Mouse (Mus musculus) adrenal gland, adult (tissue): ENCODE data around the gene Olfr576.
A peak's percentile ranks its signal among the peaks of the same experiment; 100 is the strongest.

Source experiments
- DNase-seq, 2 experiments: peaks; one replicate each; pipeline ENCODE4 v3.0.0; 2022 to 2023; ENCODE audit warnings: low spot score in 1 of 2; ENCODE audit not compliant: inconsistent age in 2 of 2

Gene Olfr576

GRCm38 (mm10) chr7:102962360-102962759 lies at the start of gene Olfr576:
Olfr576 (plus strand) TSS chr7:102962660.
- no peak for DNase-seq

DNA sequence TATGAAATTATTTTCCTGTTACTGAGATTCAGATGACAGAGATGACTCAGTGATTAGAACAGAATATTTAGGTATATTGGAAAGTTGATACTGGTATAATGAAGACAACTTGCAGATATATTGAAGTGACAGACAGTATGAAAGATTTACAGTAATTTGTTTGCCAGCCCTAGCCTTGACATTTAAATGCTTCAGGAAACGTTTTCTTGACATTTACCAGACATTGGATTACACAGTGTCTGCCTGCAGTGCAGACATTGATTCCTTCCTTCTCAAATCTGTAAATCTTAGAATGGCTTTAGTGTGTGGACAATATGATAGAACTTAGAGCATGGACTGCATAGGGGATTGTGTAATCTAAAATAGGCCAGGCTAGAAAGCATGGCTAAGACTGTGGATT lies 47.2 kb upstream of the Olfr576 start:
- peak in 1 of 2 experiments; percentile 64 for DNase-seq

DNA sequence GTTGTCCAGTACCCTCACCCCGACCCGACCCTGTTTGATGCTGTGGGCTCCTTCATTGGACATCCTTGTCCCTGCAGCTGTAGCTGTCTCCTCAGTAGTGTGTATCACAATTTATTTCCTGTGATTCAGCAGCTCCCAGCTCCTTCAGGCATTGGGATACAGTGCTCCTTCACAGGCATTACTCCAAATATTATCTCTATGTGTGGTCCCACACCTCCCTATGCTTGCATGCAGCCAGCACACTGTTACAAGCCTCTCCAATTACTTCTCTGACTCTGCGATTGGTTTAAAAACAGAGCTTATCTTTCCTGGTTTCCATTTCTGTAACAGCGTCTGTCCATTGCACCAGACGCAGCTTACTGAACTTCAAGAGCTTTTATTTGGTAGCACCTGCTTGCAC lies 46.1 kb upstream of the Olfr576 start:
- peak in 1 of 2 experiments; percentile 25 for DNase-seq

DNA sequence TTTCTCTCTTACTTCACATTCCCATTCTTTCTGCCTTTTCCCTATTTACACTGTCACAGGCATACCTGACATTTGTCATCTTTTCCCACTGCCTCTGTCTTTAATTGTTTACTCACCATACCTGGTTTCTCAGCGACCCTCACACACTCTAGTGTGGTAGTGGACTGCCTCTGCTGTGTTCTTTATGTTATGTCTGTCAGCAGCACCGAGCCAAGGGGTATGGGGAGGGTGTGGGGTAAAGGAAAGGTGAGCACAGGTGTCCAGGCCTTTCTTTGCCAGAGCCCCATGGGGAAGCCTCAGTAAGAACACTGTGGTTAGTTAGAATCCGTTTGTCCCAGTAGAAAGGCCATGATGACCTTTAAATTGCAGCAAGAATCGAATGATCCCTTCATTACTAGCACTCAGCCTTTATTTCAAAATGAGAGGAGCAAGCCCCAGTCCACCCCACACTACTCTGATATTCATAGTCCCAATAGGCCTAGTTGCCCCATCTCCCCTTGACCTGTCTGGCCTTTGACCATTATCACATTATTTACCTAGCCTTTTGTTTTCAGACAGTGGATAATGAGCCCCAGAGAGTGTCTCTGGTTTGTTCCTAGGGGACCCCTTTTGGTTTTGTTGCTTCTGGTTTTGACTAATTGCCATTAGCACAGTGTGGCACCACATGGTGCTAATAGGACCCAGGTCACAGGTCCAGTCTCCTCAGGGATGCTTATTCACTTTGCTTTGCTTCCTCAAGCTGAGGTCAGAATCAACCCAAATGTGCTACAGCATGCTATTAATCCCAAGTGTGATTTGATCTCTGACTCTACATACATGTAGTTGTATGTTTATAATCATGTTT lies 45.2 kb upstream of the Olfr576 start, which contains the start of gene Olfr571:
Gene Olfr571 (minus strand): TSS at position 505 of the 844 bp plus-strand sequence.
- peak in 1 of 2 experiments; percentile 30 for DNase-seq

- peak in 1 of 2 experiments; percentile 73 for DNase-seq
Observed at GRCm38 (mm10) chr7:102919632-102920031, 42.8 kb upstream of the Olfr576 start.

DNA sequence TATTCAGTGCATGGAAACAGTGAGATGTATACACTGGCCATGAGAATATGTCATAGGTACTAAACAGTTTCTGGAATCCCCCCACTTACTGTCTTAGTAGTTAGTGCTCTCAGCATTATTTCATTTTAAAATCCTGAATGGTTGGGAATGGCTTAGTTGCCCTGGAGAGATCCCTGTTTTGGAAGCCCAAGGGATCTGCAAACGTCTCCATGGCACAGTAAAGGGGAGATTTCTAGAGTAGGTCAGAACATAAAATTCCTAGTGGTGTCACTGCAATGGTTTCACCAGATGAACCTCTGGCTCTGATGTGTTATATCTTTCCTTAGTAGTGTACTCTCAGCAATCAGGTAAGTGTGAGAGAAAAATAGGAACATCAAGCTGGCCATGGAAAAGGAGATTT lies 38.4 kb upstream of the Olfr576 start, which contains the start of gene Olfr572:
Gene Olfr572 (plus strand): TSS at position 301 of the 400 bp plus-strand sequence.
- DNase-seq: no peak

GRCm38 (mm10) chr7:102927105-102927504 lies 35.4 kb upstream of the Olfr576 start:
- no peak for DNase-seq

- no peak for DNase-seq
Observed at GRCm38 (mm10) chr7:102942475-102942874, 20.0 kb upstream of the Olfr576 start, which contains the start of gene Olfr573-ps1. Olfr573-ps1 (minus strand) TSS chr7:102942575.

DNA sequence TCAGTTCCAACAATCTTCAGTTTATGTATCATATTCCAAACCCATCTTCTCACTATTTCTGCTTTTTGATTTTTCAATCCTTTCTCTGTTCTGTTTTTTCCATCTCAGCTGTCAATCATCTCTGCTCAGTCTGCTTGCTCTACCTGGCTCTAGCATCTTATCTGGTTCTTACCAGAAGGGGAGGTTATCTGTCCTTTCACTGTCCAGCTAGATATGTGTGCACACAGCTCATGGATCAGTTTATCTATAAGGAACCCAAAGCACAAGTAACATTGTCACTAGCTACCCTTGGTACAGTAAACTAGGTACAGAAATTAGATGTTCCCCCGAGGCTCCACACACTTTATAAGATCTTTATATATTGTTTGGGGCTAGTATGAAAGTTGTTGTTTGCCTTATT lies 19.0 kb upstream of the Olfr576 start:
- DNase-seq: no peak

DNA sequence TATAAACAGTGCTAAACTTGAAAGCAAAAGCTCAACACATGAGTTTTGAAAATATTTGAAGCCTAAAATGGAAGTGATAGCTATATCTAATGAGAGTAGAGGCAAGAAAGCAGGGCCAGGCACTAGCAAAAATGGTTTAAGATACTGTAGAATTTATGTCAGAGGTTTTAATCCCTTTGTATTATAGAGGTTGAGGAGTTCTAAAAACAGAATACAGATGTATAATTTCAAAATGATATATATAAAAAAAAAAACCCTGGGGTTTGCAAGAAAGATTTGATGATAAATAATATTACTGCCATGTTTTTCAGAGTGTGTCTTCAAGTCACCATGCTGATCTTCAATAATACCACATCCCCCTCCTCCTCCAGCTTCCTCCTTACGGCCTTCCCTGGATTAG lies 14.3 kb upstream of the Olfr576 start, which contains the start of gene Olfr574:
Gene Olfr574 (plus strand): TSS at position 301 of the 400 bp plus-strand sequence.
- no peak for DNase-seq

DNA sequence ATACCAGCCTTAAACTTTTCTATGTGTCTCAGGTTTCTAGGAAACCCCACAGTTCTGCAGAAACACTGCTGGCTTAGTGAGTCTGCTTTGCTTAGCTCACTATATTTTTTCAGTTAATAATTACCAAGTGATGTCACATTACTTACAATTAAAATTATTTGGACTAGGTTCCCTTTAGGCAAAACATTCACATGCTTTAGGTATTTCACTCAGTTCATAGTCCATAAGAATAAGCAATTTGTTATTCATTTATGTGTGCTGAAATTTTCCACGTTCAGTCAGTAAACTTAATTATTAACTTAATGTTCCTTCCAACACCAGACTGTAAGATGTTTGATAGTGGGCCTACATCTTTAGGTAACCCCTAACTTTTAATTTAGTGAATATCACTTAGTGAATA lies 11.7 kb upstream of the Olfr576 start:
- DNase-seq: no peak

- DNase-seq: no peak
Observed at GRCm38 (mm10) chr7:102958137-102958536, 4.3 kb upstream of the Olfr576 start.

DNA sequence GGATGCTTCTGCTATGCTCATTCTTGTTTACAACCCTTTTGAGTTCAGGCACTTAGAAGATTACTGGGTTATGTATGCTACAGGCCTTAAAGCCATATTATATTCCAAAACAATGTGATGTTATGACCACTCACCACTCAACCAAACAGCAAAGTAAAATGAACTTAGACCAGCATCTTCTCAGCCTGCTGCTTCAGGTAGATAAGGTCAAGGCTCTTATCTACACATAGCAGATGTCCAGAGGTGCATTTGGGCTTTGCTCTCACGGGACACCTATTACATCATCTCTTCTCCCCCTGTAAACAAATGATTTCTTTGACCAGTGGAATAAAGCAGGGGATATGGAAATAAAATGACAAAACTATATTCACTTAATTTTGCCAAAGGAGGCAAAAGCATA lies 3.9 kb upstream of the Olfr576 start, which contains the start of gene Olfr575:
Gene Olfr575 (minus strand): TSS at position 183 of the 400 bp plus-strand sequence.
- DNase-seq: no peak

DNA sequence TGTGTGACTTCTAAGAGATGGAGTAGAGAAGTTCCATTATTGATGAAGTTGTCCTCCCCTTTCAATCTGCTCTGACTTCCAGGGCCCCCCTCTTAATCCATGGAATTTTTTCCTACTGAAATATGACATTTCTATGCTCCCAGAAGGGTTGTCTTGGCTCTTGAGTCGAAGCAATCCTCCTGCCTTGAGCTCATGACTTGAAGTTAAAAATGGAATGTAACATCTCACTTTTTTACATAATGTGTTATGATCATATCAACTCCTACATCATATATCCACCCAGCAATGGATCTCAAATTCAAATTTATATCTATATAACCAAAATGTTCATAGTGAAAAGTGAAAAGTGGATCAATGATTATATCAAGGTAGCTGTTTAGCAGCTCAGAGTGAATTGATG lies 11.9 kb downstream of the Olfr576 start:
- no peak for DNase-seq

DNA sequence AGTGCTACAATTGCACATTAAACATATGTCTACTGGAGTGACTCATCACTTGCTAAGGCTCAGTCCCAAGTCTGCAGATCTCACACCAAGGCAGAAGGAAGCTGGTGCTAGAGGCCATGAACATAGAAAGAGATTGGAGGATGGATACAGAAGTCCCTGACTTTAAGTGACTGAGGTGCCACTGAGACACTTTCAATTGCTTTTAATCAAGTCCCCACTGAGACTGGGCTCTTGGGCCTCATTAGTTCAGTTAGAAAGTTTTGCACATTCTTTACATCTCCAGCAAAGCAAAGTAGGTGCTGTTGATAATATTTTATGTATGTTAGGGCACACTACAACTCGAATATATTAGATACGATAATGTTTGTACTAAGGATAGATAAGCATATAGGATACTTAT lies 13.4 kb downstream of the Olfr576 start, which contains the start of gene Olfr577:
Gene Olfr577 (minus strand): TSS at position 101 of the 400 bp plus-strand sequence.
- no peak for DNase-seq

DNA sequence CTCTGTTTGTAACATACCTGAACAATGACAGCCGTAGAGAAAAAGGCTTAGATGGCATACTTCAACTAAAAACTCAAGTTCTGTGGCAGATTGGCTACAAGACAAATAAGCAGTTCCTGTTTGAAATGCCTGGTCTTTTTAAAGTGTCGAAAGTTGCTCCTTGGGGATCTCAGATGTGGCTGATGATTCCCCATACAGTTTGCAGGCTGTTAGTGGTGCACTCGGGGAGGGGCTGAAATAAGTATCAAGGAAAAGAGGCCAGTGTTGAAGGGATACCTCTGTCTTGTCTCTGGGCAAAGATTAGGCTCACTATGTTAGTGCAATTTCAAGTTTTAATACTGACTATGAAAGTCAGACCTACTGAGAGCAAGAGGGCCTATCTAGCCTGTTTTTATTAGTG lies 26.8 kb downstream of the Olfr576 start, which contains the start of gene Olfr578:
Gene Olfr578 (minus strand): TSS at position 101 of the 400 bp plus-strand sequence.
- no peak for DNase-seq
